Mouse (Mus musculus): ENCODE measurements around the gene Micall1.

The Micall1 gene

DNA sequence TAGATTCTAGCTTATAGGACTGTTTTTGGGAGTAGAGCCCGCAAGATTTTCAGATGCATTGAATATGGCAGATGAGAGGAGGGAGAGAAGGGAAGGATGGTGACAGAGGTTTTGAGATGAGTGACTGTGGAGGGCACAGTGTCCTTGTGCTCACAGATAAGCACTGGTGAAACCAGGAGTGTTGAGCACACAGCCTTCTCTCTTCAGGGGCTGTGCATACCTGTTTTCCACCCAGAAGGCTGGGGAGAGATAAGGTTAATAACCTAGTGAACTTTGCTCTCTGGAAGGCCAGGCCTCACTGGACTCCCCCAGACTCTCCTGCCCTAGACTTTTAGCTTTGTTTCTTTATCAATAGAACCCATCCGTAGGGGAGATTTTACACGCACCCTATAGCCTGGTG lies 40.3 kb upstream of the Micall1 start:
- Histone ChIP-seq H3K27me3 (ENCODE audit: insufficient read depth, low read length) (no peaks in the 10 kb centered on the region), H3K36me3 (ENCODE audit: insufficient read depth, low read length) (no peaks in the 10 kb centered on the region), H3K4me1 (replicated peaks; ENCODE audit: low read depth, low read length) (peaks cover 71% of the 10 kb centered on the region), H3K9me3 (ENCODE audit: low read length) (no peaks in the 10 kb centered on the region), H3K4me3 (replicated peaks; ENCODE audit: low read length) (no peak overlapping the region)
- TF ChIP-seq POU5F1 (IDR thresholded peaks at IDR 0.05; ENCODE audit: borderline replicate concordance, low read length) (no peak), CTCF (conservative IDR thresholded peaks at IDR 0.05; ENCODE audit: low read length) (no peak), NANOG (IDR thresholded peaks at IDR 0.05; ENCODE audit: borderline replicate concordance, low read length) (no peak)

- no peaks in the 10 kb centered on the region for H3K27me3 ChIP-seq (ENCODE audit: insufficient read depth, low read length)
- H3K36me3 ChIP-seq (ENCODE audit: insufficient read depth, low read length) = peaks cover 6% of the 10 kb centered on the region
- peaks cover 60% of the 10 kb centered on the region for H3K4me1 ChIP-seq (replicated peaks; ENCODE audit: low read depth, low read length)
- TF ChIP-seq NANOG (IDR thresholded peaks at IDR 0.05; ENCODE audit: borderline replicate concordance, low read length) (no peak), CTCF (conservative IDR thresholded peaks at IDR 0.05; ENCODE audit: low read length) (peak; percentile 57)
- H3K4me3 ChIP-seq (replicated peaks; ENCODE audit: low read length) = no peak overlapping the region
- no peaks in the 10 kb centered on the region for H3K9me3 ChIP-seq (ENCODE audit: low read length)
These were observed 37.3 kb upstream of the Micall1 start for GRCm38 (mm10) chr15:79071117-79072039.

- Histone ChIP-seq H3K27me3 (ENCODE audit: insufficient read depth, low read length) (no peaks in the 10 kb centered on the region), H3K36me3 (ENCODE audit: insufficient read depth, low read length) (peaks cover 30% of the 10 kb centered on the region), H3K9me3 (ENCODE audit: low read length) (no peaks in the 10 kb centered on the region), H3K4me1 (replicated peaks; ENCODE audit: low read depth, low read length) (peaks cover 67% of the 10 kb centered on the region), H3K4me3 (replicated peaks; ENCODE audit: low read length) (peak overlapping the region; percentile 100; the same call in 1 of the 2 replicates)
- TF ChIP-seq NANOG (IDR thresholded peaks at IDR 0.05; ENCODE audit: borderline replicate concordance, low read length) = no peak
- no peak for TF ChIP-seq POU5F1 (IDR thresholded peaks at IDR 0.05; ENCODE audit: borderline replicate concordance, low read length)
- TF ChIP-seq CTCF (conservative IDR thresholded peaks at IDR 0.05; ENCODE audit: low read length) = no peak
These were observed 34.9 kb upstream of the Micall1 start for GRCm38 (mm10) chr15:79073752-79074151.

GRCm38 (mm10) chr15:79074446-79074845 lies 34.3 kb upstream of the Micall1 start:
- peak overlapping the region; percentile 100 for H3K4me3 ChIP-seq (replicated peaks; ENCODE audit: low read length)
- H3K9me3 ChIP-seq (ENCODE audit: low read length) = no peaks in the 10 kb centered on the region
- H3K27me3 ChIP-seq (ENCODE audit: insufficient read depth, low read length) = no peaks in the 10 kb centered on the region
- TF ChIP-seq POU5F1 (IDR thresholded peaks at IDR 0.05; ENCODE audit: borderline replicate concordance, low read length) = no peak
- TF ChIP-seq CTCF (conservative IDR thresholded peaks at IDR 0.05; ENCODE audit: low read length) = no peak
- no peak for TF ChIP-seq NANOG (IDR thresholded peaks at IDR 0.05; ENCODE audit: borderline replicate concordance, low read length)
- H3K4me1 ChIP-seq (replicated peaks; ENCODE audit: low read depth, low read length) = peaks cover 69% of the 10 kb centered on the region
- H3K36me3 ChIP-seq (ENCODE audit: insufficient read depth, low read length) = peaks cover 37% of the 10 kb centered on the region

DNA sequence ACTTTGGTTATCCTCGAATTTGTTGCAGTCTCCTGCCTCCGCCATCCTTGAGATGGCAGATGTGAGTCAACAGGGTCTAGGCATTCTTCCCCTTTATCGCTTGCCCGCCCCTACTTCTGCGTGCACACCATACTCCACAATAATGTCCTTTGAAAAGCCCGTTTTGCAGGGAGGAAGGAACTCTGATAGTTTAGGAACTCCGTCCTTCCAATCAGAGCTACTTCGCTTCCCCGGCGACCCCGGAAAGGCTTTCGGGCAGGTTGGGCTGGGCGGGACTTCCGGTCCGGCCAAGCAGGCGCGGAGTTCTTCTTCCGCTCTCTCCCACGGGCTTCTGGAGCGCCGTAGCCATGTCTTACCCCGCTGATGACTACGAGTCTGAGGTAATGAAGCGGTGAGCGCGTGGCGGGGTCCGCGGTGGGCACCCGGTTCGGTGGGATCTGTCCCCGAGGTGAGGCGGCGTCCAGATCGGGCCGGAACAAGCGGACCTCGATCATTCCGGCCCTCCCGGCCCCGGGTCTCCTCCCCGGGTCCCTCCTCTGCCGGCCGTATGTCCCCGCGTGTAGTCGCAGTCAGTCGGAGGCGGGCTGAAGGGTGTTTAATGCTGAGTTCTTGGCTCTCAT lies 33.7 kb upstream of the Micall1 start, which contains the start of gene Eif3l:
Eif3l (plus strand) TSS at position 267 of the 620 bp plus-strand sequence.
- Histone ChIP-seq H3K36me3 (ENCODE audit: insufficient read depth, low read length) (peaks cover 43% of the 10 kb centered on the region), H3K27me3 (ENCODE audit: insufficient read depth, low read length) (no peaks in the 10 kb centered on the region), H3K4me3 (replicated peaks; ENCODE audit: low read length) (peak within 1 kb of the TSS; percentile 100), H3K4me1 (replicated peaks; ENCODE audit: low read depth, low read length) (peaks cover 74% of the 10 kb centered on the region), H3K9me3 (ENCODE audit: low read length) (no peaks in the 10 kb centered on the region)
- no peak for TF ChIP-seq NANOG (IDR thresholded peaks at IDR 0.05; ENCODE audit: borderline replicate concordance, low read length)
- no peak for TF ChIP-seq POU5F1 (IDR thresholded peaks at IDR 0.05; ENCODE audit: borderline replicate concordance, low read length)
- TF ChIP-seq CTCF (conservative IDR thresholded peaks at IDR 0.05; ENCODE audit: low read length) = no peak

DNA sequence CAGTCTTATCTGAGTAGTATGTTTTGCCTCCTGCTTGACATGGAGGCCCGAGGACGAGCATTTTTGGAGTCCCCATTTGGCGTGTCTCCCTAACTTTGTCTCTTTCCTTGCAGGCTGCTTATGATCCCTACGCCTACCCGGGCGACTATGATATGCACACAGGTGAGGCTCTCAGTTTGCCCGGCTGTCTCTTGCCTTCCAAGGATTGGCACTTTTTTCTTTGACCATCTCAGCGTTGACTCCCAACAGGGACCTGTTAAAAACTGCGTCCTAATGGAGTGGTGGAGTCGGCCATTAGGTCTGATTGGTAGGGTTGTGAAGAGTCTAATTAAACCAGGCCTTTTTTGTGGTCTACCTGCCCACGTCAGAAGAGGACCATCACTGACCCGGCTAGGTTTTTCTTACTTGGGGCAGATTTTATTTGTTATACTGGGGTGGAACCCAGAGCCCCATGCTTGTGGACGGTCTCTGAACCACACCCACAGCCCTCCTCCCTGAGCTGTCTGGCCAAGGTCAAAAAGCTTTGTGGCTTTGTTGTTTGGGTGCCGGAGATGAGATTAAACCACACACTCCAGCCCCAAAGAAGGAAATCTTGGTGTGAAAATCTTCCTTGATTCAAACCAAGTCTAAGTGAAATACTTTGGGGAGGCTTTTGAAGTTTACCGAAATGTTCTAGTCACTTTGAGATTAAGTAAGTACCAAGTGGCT lies 32.9 kb upstream of the Micall1 start:
- H3K4me3 ChIP-seq (replicated peaks; ENCODE audit: low read length) = peak overlapping the region; percentile 100
- H3K9me3 ChIP-seq (ENCODE audit: low read length) = no peaks in the 10 kb centered on the region
- peaks cover 76% of the 10 kb centered on the region for H3K4me1 ChIP-seq (replicated peaks; ENCODE audit: low read depth, low read length)
- H3K36me3 ChIP-seq (ENCODE audit: insufficient read depth, low read length) = peaks cover 50% of the 10 kb centered on the region
- H3K27me3 ChIP-seq (ENCODE audit: insufficient read depth, low read length) = no peaks in the 10 kb centered on the region
- TF ChIP-seq NANOG (IDR thresholded peaks at IDR 0.05; ENCODE audit: borderline replicate concordance, low read length) (no peak), CTCF (conservative IDR thresholded peaks at IDR 0.05; ENCODE audit: low read length) (no peak), POU5F1 (IDR thresholded peaks at IDR 0.05; ENCODE audit: borderline replicate concordance, low read length) (no peak)

- no peak for TF ChIP-seq POU5F1 (IDR thresholded peaks at IDR 0.05; ENCODE audit: borderline replicate concordance, low read length)
- TF ChIP-seq CTCF (conservative IDR thresholded peaks at IDR 0.05; ENCODE audit: low read length) = no peak
- no peak for TF ChIP-seq NANOG (IDR thresholded peaks at IDR 0.05; ENCODE audit: borderline replicate concordance, low read length)
- Histone ChIP-seq H3K4me3 (replicated peaks; ENCODE audit: low read length) (no peak overlapping the region), H3K4me1 (replicated peaks; ENCODE audit: low read depth, low read length) (peaks cover 72% of the 10 kb centered on the region), H3K36me3 (ENCODE audit: insufficient read depth, low read length) (peaks cover 87% of the 10 kb centered on the region), H3K27me3 (ENCODE audit: insufficient read depth, low read length) (no peaks in the 10 kb centered on the region), H3K9me3 (ENCODE audit: low read length) (no peaks in the 10 kb centered on the region)
These were observed 29.1 kb upstream of the Micall1 start for GRCm38 (mm10) chr15:79079567-79079966.

GRCm38 (mm10) chr15:79092284-79092683 lies 16.4 kb upstream of the Micall1 start:
- Histone ChIP-seq H3K9me3 (ENCODE audit: low read length) (no peaks in the 10 kb centered on the region), H3K4me3 (replicated peaks; ENCODE audit: low read length) (no peak overlapping the region), H3K4me1 (replicated peaks; ENCODE audit: low read depth, low read length) (peaks cover 61% of the 10 kb centered on the region), H3K27me3 (ENCODE audit: insufficient read depth, low read length) (no peaks in the 10 kb centered on the region), H3K36me3 (ENCODE audit: insufficient read depth, low read length) (peaks cover 96% of the 10 kb centered on the region)
- no peak for TF ChIP-seq CTCF (conservative IDR thresholded peaks at IDR 0.05; ENCODE audit: low read length)
- TF ChIP-seq NANOG (IDR thresholded peaks at IDR 0.05; ENCODE audit: borderline replicate concordance, low read length) = no peak
- no peak for TF ChIP-seq POU5F1 (IDR thresholded peaks at IDR 0.05; ENCODE audit: borderline replicate concordance, low read length)

Measured in E14TG2a.4 (cell line).